Mouse (Mus musculus) small intestine, adult 2 months (tissue): ENCODE data around the gene Sphk1.

Source experiments
- CTCF ChIP-seq: fragments of 200-500 bp; IDR thresholded peaks from 2 replicates; pipeline ENCODE4 v1.5.1; 2012; ENCODE audit warnings: low read depth, mild to moderate bottlenecking, control low read depth, inconsistent platforms, low read length, moderate library complexity, mixed read lengths; ENCODE audit not compliant: insufficient replicate concordance, insufficient read length; ENCODE audit errors: extremely low read depth
- POLR2A ChIP-seq: fragments of 200-500 bp; IDR thresholded peaks from 2 replicates; pipeline ENCODE4 v1.6.1; 2012; ENCODE audit warnings: low read depth, mild to moderate bottlenecking, control low read depth, inconsistent platforms, low read length, moderate library complexity

- no peak for TF ChIP-seq CTCF
- no peak for TF ChIP-seq POLR2A
Measured at GRCm38 (mm10) chr11:116549273-116550038, 18.7 kb downstream of the Sphk1 start.
